Mouse (Mus musculus) C2C12 (cell line): Measurements from ENCODE around the gene Nln. TPM values are rescaled to one million over a fixed set of nuclear protein-coding genes. Genes with fewer than 3 reads are reported as not detected.

ENCODE experiments used
- H3K27me3 ChIP-seq: one replicate; pipeline ENCODE4 v1.6.1; 2011; ENCODE audit not compliant: control insufficient read depth, insufficient read depth, insufficient read length
- H3K36me3 ChIP-seq: one replicate; pipeline ENCODE4 v1.6.1; 2011; ENCODE audit not compliant: control insufficient read depth, insufficient read depth
- H3K4me3 ChIP-seq: one replicate; pipeline ENCODE4 v1.5.1; 2011; ENCODE audit warnings: mild to moderate bottlenecking, control low read depth; ENCODE audit not compliant: poor library complexity, insufficient read depth, severe bottlenecking
- H3K79me2 ChIP-seq: one replicate; pipeline ENCODE4 v1.6.1; 2011; ENCODE audit not compliant: control insufficient read depth, insufficient read depth
- H3K79me3 ChIP-seq: one replicate; pipeline ENCODE4 v1.6.1; 2011; ENCODE audit warnings: low read depth, control low read depth
- H3ac ChIP-seq: one replicate; pipeline ENCODE3; 2011; ENCODE audit warnings: low read depth; ENCODE audit not compliant: control insufficient read depth, insufficient read length
- CEBPB ChIP-seq: IDR thresholded peaks from one replicate; pipeline ENCODE4 v1.6.1; 2011; ENCODE audit warnings: low read depth, mild to moderate bottlenecking, control low read depth, moderate library complexity
- CTCF ChIP-seq: IDR thresholded peaks from one replicate; pipeline ENCODE4 v1.5.1; 2011; ENCODE audit not compliant: control insufficient read depth, insufficient read depth, insufficient read length
- FOSL1 ChIP-seq: IDR thresholded peaks from one replicate; pipeline ENCODE4 v1.8.0; 2011; ENCODE audit warnings: mild to moderate bottlenecking, low read length; ENCODE audit not compliant: poor library complexity, insufficient read depth, severe bottlenecking
- MAX ChIP-seq: IDR thresholded peaks from one replicate; pipeline ENCODE4 v1.6.1; 2011; ENCODE audit warnings: mild to moderate bottlenecking, control low read depth
- MYOD1 ChIP-seq: IDR thresholded peaks from one replicate; pipeline ENCODE4 v1.6.1; 2011; ENCODE audit warnings: low read depth; ENCODE audit not compliant: control insufficient read depth, insufficient read length
- MYOG ChIP-seq: IDR thresholded peaks from one replicate; pipeline ENCODE4 v1.6.1; 2011; ENCODE audit not compliant: control insufficient read depth, insufficient read length; ENCODE audit errors: extremely low read depth
- USF1 ChIP-seq: IDR thresholded peaks from one replicate; pipeline ENCODE4 v1.6.1; 2011; ENCODE audit warnings: low read depth, mild to moderate bottlenecking, control low read depth, moderate library complexity
- polyA plus RNA-seq: library from polyadenylated mRNA; unstranded; fragments of >200 nt; fragmentation: generic; extraction: Trizol; gene quantifications from one replicate; pipeline ENCODE4 v1.2.1, GENCODE M21; 2012; ENCODE audit warnings: missing spikeins

Gene Nln
- polyA plus RNA-seq, 1 experiment: 13.9 TPM

- no peaks in the 10 kb centered on the region for H3K27me3 ChIP-seq
- no peak for TF ChIP-seq MYOD1
- TF ChIP-seq FOSL1: peak; percentile 8
- peak; percentile 86 for TF ChIP-seq USF1
- H3K36me3 ChIP-seq: peaks cover 18% of the 10 kb centered on the region
- no peaks in the 10 kb centered on the region for H3K79me3 ChIP-seq
- no peaks in the 10 kb centered on the region for H3K79me2 ChIP-seq
- H3K4me3 ChIP-seq: no peak overlapping the region
- H3ac ChIP-seq: no peak overlapping the region
Observed at GRCm38 (mm10) chr13:104065649-104066347, 43.6 kb downstream of the Nln start.

DNA sequence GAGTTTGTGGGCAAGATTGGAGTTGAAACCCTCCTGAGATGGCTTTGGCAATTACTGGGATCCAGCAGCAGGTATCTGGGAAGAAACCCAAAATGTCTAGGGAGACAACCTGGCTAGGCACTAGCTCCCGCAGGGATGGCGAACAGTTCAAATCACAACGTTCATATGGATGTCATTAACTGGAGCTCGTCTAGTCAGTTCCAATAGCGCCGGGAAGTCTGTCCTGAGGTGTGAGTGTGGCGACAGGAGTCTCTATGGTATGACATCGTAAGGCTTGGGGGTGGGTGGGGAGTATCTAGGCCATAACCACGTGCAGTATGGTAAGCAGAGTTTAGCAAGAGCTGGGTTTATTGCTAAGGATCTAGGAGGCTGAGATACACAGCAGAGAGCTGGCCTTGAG is 46.4 kb downstream of the Nln start:
- Histone ChIP-seq H3K79me3 (no peaks in the 10 kb centered on the region), H3K36me3 (peaks cover 25% of the 10 kb centered on the region), H3K79me2 (no peaks in the 10 kb centered on the region), H3K27me3 (no peaks in the 10 kb centered on the region), H3ac (no peak overlapping the region), H3K4me3 (no peak overlapping the region)
- TF ChIP-seq FOSL1 (no peak), MAX (no peak), CTCF (no peak), CEBPB (no peak), MYOG (no peak), MYOD1 (no peak), USF1 (no peak)

GRCm38 (mm10) chr13:104061975-104062750 is 47.3 kb downstream of the Nln start:
- no peaks in the 10 kb centered on the region for H3K79me3 ChIP-seq
- peaks cover 21% of the 10 kb centered on the region for H3K36me3 ChIP-seq
- H3K79me2 ChIP-seq: no peaks in the 10 kb centered on the region
- no peaks in the 10 kb centered on the region for H3K27me3 ChIP-seq
- TF ChIP-seq FOSL1 (no peak), MYOG (no peak), CTCF (no peak), MAX (no peak), CEBPB (no peak), USF1 (no peak), MYOD1 (no peak)
- H3ac ChIP-seq: no peak overlapping the region
- H3K4me3 ChIP-seq: no peak overlapping the region

DNA sequence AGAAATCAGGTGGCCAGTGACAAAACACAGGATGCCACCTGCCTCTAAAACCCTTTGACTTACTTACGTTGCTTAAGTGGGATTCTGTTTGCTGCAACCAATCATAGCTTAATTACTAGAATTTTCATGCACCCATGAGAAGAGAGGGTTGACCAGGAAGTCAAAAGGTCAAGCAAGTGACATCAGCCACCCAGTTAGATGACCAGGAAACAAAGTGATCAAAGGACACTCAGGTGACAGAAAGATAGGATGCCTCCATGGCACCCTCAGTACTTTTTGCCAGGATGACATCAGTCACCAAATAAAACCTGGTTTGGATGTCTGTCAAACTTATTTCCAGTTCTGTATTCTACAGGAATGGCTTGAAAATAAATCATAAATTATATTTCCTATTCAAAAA is 49.2 kb downstream of the Nln start:
- H3ac ChIP-seq: no peak overlapping the region
- H3K27me3 ChIP-seq: no peaks in the 10 kb centered on the region
- H3K36me3 ChIP-seq: peaks cover 27% of the 10 kb centered on the region
- H3K4me3 ChIP-seq: no peak overlapping the region
- H3K79me2 ChIP-seq: no peaks in the 10 kb centered on the region
- TF ChIP-seq CTCF: no peak
- no peak for TF ChIP-seq CEBPB
- H3K79me3 ChIP-seq: no peaks in the 10 kb centered on the region

- H3ac ChIP-seq: no peak overlapping the region
- H3K4me3 ChIP-seq: no peak overlapping the region
- H3K27me3 ChIP-seq: no peaks in the 10 kb centered on the region
- H3K79me2 ChIP-seq: no peaks in the 10 kb centered on the region
- no peaks in the 10 kb centered on the region for H3K79me3 ChIP-seq
- H3K36me3 ChIP-seq: peaks cover 23% of the 10 kb centered on the region
- TF ChIP-seq USF1 (no peak), FOSL1 (no peak), MYOG (no peak), MYOD1 (no peak), MAX (no peak), CTCF (no peak), CEBPB (no peak)
Observed at GRCm38 (mm10) chr13:104059536-104059935, 49.9 kb downstream of the Nln start.

DNA sequence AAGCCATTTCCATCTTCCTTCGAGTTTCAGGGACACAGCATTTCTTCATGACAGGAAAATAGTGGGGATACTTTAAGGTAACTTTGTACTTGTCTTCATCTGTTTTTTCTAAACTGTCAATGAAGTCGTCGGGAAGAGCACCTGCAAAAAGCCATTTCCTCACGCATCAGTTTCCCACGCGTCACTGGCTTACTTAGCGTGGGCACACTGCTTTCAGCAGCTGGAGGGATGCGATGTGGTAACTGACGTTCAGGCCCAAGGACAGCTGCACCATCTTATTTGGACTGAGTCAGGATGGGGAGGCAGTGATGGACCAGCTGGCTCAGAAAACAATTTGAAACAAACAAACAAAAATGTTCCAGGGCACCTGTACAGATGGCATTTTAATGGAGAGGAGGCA is 50.7 kb downstream of the Nln start:
- Histone ChIP-seq H3K27me3 (no peaks in the 10 kb centered on the region), H3ac (no peak overlapping the region), H3K79me2 (no peaks in the 10 kb centered on the region), H3K4me3 (no peak overlapping the region), H3K79me3 (no peaks in the 10 kb centered on the region), H3K36me3 (peaks cover 19% of the 10 kb centered on the region)
- TF ChIP-seq FOSL1 (no peak), CEBPB (no peak), MYOD1 (no peak), MAX (no peak), MYOG (no peak), USF1 (no peak), CTCF (no peak)
